Mouse (Mus musculus): ENCODE results near the gene Setd5.

DNA sequence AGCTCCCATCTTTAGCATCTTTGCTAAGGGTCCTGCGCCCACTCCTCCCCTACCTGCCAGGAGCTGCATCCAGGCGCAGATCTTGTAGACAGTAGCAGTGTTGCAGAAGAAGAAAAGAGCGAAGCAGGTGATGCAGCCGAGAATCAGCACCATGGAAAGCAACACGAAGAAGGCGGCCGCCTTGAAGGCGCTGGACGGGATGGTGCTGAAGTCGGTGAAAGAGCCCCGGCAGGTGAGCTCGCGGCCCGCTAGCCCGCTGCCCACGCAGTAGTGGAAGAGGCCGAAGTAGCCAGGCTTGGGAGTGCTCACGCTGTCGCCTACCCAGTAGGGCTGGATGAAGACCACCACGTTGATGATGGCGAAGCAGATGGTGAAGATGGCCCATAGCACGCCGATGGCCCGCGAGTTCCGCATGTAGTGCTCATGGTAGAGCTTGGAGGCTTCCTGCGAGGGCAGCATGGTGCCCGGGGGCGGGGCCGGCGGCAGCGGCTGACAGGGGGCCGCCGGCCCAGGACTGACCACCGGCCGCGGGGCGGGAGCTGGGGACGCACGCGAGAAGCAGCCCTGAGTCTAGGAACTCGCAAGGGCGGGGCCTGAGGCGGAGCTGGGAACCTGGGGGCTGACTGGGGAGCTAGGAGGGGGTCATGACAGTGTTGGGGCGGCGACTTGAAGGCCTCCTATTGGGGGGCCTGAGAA, 116.7 kb downstream of the Setd5 start:
- no peak for TF ChIP-seq CTCF (IDR thresholded peaks at IDR 0.05; ENCODE audit: low read depth)
- no peak for TF ChIP-seq EP300 (IDR thresholded peaks at IDR 0.05; ENCODE audit: low read depth)

All from liver, embryonic 14.5 days (tissue).